Mouse (Mus musculus) olfactory bulb, adult 2 months (tissue): ENCODE measurements around the gene Surf2. TPM values are rescaled to one million over a fixed set of nuclear protein-coding genes. Genes with fewer than 3 reads are reported as not detected.

Experiments
- H3K27ac ChIP-seq: fragments of 200-500 bp; 2 replicates; pipeline ENCODE4 v1.5.1; 2012; ENCODE audit warnings: low read depth, low read length; ENCODE audit not compliant: insufficient read depth
- H3K4me1 ChIP-seq: fragments of 200-500 bp; 2 replicates; pipeline ENCODE4 v1.6.1; 2012; ENCODE audit warnings: low read length; ENCODE audit not compliant: control insufficient read depth, insufficient read depth
- H3K4me3 ChIP-seq: fragments of 200-500 bp; 2 replicates; pipeline ENCODE4 v1.5.1; 2012; ENCODE audit warnings: mild to moderate bottlenecking, low read depth, low read length, moderate library complexity; ENCODE audit not compliant: insufficient read depth
- CTCF ChIP-seq: fragments of 200-500 bp; IDR thresholded peaks from 2 replicates; pipeline ENCODE4 v1.5.1; 2012; ENCODE audit warnings: low read depth, mild to moderate bottlenecking, low read length, moderate library complexity; ENCODE audit not compliant: insufficient read depth
- POLR2A ChIP-seq: fragments of 200-500 bp; IDR thresholded peaks from 2 replicates; pipeline ENCODE4 v1.6.1; 2012; ENCODE audit warnings: mild to moderate bottlenecking, low read depth, low read length, moderate library complexity; ENCODE audit not compliant: insufficient read depth
- WGBS: fragments of 180-500 bp; shearing (Covaris S2); methylation state at CpG from one replicate; pipeline ENCODE4 v1.1.7; 2018; 5-methylcytosine and 5-hydroxymethylcytosine counted together
- polyA plus RNA-seq: library from polyadenylated mRNA; stranded (reverse); fragments of >200 nt; gene quantifications from 2 replicates; pipeline ENCODE4 v1.2.4, GENCODE M21; 2012; ENCODE audit warnings: low replicate concordance; ENCODE audit not compliant: missing spikeins, insufficient read depth, insufficient read length

The Surf2 gene
- polyA plus RNA-seq, 1 experiment, result not detected

DNA sequence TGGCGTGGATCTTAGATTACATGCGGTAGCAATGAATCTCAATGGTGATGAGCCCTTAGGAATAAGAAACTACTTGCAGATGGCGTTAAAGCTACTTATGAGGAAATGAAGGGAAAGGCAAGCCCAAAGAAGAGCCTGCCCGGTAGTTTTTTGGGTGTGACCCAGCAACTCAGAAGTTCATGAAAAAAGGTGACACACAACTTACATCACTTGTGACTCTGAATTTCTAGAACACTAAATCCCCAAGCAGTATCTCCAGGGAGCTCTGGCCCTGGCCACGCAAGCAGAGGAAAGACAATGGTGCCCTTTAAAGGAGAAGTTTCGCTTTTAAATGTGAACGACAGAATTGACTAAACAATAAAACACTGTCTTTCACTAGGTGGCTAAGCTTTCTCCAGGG, 12.9 kb upstream of the Surf2 start:
- TF ChIP-seq POLR2A, result no peak
- no peak for TF ChIP-seq CTCF
- WGBS, result 5% methylated on average over 7 of the region's 7 CpGs
- Histone ChIP-seq H3K4me1 (peaks cover 7% of the 10 kb centered on the region), H3K27ac (peak overlapping the region; percentile 82), H3K4me3 (peak overlapping the region; percentile 90)

DNA sequence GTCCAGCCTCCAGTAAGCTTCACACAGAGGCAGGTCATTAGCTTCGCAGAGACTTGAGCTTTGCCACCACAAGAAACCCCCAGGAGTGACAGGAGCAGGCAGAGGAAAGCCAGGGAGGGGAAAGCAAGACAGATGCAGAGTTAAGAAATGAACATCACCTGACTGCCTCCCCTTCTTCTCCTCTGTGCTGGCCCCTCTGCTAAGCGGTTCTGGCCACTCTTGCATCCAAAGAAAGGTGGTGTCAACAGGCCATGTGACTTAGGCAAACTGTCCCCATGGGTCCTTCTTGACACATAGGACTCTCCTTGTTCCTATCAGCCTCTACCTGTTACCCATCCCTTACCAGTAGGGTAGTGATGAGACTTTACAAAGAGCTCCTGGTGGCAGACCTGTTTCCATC, 10.2 kb upstream of the Surf2 start:
- Histone ChIP-seq H3K4me1 (peaks cover 15% of the 10 kb centered on the region), H3K4me3 (no peak overlapping the region), H3K27ac (no peak overlapping the region)
- 93% methylated on average over 2 of the region's 2 CpGs for WGBS
- TF ChIP-seq POLR2A, result no peak
- no peak for TF ChIP-seq CTCF

DNA sequence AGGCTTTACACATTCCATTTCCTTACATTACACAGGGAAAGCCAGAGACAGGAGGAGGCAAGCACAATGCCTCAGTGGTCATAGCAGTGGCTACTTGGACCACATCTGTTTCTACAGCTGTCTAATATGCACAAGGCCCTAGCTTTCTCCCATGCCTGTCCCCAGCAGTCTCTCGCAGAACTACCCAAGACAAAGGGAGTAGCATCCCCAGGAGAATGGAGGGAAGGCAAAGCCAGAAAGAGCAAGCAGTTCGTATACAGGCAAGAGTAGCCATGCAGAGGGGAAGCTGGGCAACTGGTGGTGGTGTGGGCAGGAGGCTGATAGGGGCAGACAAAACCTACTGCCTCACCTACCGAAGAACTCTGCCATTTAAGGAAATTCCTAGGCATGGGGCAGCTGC, 9.7 kb upstream of the Surf2 start:
- H3K27ac ChIP-seq, result no peak overlapping the region
- peaks cover 15% of the 10 kb centered on the region for H3K4me1 ChIP-seq
- TF ChIP-seq CTCF, result no peak
- TF ChIP-seq POLR2A, result no peak
- no peak overlapping the region for H3K4me3 ChIP-seq
- 90% methylated on average over 3 of the region's 3 CpGs for WGBS

DNA sequence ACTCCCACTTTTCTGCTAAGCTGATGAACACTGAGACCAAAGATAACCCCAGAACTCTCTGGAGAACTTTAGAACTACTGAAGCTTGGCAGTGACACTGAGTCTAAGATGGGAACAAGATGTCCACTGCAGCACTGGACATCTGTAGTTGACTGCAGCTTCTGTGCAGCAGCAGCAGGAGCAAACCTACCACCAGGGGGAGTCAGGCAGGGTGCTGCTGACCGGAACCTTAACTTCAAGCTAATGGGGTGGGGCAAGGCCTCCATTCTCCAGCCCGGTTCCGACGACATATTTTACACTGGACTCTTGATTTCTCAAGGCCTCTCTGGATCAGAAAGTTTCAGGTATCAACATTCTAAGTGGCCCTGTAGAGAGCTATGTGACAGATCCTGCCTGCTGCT, 9.1 kb upstream of the Surf2 start:
- no peak for TF ChIP-seq POLR2A
- TF ChIP-seq CTCF, result peak; percentile 59
- H3K4me1 ChIP-seq, result peaks cover 21% of the 10 kb centered on the region
- no peak overlapping the region for H3K27ac ChIP-seq
- no peak overlapping the region for H3K4me3 ChIP-seq
- 35% methylated on average over 4 of the region's 4 CpGs for WGBS

DNA sequence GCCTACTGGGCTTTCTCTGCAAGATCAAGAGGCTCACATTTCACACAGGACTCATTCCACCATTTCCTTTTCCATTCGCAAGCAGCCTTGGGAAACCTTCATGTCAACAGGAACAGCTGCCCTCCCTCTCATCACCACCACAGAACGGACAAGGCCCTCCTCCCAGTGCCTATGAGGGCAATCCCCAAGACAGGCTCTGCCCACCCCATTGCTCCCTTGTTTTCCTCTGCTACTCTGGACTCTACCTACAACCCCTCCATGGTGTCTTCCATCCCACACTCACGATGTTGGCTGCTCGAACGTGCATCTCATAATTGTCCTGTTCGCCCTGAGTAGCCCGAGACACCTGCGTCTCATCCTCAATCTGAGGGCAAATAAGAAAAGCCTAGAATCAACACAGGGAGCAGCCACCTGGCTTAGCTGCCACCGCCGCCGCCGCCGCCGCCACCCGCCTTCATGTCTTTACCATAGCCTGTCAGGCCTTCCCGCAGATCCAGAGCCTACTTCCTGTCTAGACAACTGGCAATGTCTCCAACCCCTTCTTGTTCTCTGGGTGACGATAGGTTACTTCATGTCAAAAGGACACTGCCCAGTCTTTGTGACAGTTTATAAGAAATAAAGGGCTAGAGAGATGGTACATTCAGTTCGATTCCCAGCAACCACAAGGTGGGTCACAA, 7.3 kb upstream of the Surf2 start:
- Histone ChIP-seq H3K27ac (no peak overlapping the region), H3K4me3 (peak overlapping the region; percentile 17), H3K4me1 (peaks cover 21% of the 10 kb centered on the region)
- WGBS, result 71% methylated on average over 18 of the region's 18 CpGs
- TF ChIP-seq POLR2A (no peak), CTCF (no peak)

DNA sequence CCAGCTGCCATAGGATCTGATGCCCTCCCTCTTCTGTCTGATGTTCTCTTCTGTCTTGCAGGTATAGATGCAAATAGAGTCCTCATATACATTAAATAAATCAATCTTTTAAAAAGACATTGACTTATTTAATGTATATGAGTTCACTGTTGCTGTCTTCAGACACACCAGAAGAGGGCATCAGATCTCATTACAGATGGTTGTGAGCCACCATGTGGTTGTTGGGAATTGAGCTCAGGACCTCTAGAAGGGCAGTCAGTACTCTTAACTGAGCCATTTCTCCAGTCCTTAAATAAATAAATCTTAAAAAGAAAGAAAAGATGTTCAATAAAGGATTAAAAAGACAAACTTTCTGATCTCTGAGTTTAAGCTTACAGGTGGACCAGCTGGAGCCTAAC, 6.8 kb upstream of the Surf2 start:
- Histone ChIP-seq H3K27ac (no peak overlapping the region), H3K4me1 (peaks cover 20% of the 10 kb centered on the region), H3K4me3 (no peak overlapping the region)
- TF ChIP-seq POLR2A (no peak), CTCF (no peak)

DNA sequence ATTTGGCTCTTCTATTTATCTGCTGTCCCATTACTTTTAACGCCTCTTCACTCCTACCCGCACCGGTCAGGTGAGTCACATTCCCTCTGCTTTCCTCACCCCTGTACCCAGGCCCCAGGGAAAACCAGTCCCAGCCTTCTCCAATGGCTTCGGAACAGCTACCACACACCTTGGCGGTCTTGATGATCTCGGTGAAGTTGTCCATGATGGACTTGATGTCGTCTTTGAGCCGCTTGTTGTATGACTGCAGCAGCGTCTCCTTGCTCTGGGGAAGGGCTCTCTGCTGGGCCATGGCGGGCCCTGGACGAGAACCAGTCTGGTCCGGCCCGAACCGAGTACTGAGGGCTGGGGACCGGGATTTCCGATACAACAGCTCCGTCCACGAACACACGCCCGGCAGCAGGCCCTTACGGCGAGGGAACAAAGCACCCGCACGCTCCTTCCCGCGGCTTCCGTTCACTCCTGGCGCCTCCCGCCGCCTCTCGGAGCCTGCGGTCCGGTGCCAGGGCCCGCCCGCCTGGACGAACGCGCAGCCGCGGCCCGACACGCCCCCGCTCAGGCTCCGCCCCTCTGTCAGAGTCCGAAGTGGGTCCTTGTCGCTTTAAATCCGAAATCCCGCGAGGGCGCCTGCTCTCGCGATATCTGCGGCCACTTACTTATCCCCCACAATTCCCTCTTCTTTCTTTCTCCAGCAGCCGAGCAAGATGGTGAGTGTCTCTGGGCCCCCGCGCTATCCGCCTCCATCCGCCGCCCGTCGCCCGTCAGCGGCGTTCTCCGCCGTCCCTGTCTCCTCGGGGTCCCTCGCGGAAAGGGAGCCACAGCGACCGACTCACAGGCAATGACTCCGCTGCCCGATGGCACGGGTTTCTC, 5.8 kb upstream of the Surf2 start, which contains the start of the genes Med22 and Rpl7a:
Gene Med22, minus strand, starts transcription at position 554 of the 870 bp plus-strand sequence.
Gene Rpl7a, plus strand, starts transcription at position 641 of the 870 bp plus-strand sequence.
- Histone ChIP-seq H3K4me3 (peak within 1 kb of the TSS; percentile 84), H3K27ac (peak within 1 kb of the TSS; percentile 80), H3K4me1 (peaks cover 23% of the 10 kb centered on the region)
- WGBS, result 0% methylated on average over 61 of the region's 74 CpGs
- TF ChIP-seq CTCF (no peak), POLR2A (peak; percentile 95)

DNA sequence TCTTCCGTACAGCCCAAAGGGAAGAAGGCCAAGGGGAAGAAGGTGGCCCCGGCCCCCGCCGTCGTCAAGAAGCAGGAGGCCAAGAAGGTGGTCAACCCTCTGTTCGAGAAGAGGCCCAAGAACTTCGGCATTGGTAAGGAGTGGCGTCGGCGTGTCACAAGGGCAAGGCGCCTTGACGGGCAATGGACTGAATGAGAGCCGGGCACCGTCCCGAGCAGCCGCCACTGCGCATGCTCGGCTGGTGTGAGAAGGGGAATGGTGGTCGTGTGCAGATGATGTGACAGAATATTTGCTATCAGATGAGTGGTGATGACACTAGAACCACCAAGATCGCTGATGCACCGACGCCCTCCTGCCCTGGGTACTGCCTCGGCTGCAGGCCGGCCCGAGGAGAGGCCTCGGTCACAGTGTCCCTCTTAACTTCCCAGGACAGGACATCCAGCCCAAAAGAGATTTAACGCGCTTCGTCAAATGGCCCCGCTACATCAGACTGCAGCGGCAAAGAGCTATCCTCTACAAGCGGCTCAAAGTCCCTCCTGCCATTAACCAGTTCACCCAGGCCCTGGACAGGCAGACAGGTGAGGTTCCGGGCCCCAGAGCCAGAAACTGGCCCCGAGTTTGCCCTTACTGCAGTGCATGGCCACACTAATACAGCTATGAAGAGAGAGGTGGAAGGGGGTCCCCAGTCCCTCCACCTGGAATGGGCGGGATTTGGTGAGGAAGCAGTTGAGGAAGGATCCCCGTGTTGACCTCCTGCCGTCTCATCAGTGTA, 5.0 kb upstream of the Surf2 start:
- Histone ChIP-seq H3K4me3 (peak overlapping the region; percentile 84), H3K27ac (peak overlapping the region; percentile 80), H3K4me1 (peaks cover 26% of the 10 kb centered on the region)
- TF ChIP-seq POLR2A (no peak), CTCF (no peak)
- WGBS, result under 1% methylated on average over 37 of the region's 37 CpGs

DNA sequence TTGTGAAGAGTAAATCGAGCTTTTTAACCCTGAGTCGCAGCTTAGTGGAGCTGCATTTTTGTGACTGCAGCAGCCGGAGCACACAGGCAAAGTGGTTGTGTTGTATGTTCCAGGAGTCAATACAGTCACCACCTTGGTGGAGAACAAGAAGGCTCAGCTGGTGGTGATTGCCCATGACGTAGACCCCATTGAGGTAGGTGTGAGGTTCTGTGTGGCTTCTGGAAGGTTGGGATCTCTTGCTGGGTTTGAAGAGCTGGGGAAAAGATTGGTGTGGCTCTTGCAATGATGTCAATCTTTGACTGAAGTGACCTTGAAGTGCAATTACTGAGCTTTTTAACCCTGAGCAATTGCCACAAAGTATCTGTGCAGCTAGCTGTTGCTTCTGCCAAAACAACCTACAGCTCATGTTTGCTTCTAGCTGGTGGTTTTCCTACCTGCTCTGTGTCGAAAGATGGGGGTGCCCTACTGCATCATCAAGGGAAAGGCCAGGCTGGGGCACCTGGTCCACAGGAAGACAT, 3.9 kb upstream of the Surf2 start:
- TF ChIP-seq POLR2A (no peak), CTCF (no peak)
- H3K27ac ChIP-seq, result no peak overlapping the region
- H3K4me1 ChIP-seq, result peaks cover 28% of the 10 kb centered on the region
- H3K4me3 ChIP-seq, result 0 out of 2 replicates have a peak overlapping the region, but pooled peaks have one; percentile 84
- WGBS, result 57% methylated on average over 5 of the region's 5 CpGs
